In genomic region chr12:81958351-81958750, GRCm38 (mm10) we compare ENCODE assay signal across 32 mouse cellular contexts.
DNase-seq lines count a peak whose midpoint lies in the region; ATAC-seq lines count a peak whose summit lies in the region.
"Had no signal": no experiment of that assay in that cellular context is flagged by ENCODE, and none has a peak within 500 bp of the region (broad histone marks: within the 10 kb centered on the region; RNA-seq: fewer than 3 reads in every experiment).

No protein-coding gene starts in this region.

- no peaks in the 10 kb centered on the region for H3K9me3 ChIP-seq in heart, embryonic 11.5 days (replicated peaks; ENCODE audit: control insufficient read depth, low read length)
- H3K9me3 ChIP-seq: embryonic facial prominence, embryonic 13.5 days; G1E; hindbrain, embryonic 10.5 days; hindbrain, embryonic 15.5 days; limb, embryonic 13.5 days; lung, embryonic 15.5 days; midbrain, embryonic 10.5 days; midbrain, embryonic 15.5 days; neural tube, embryonic 15.5 days had no signal

- H3K9ac ChIP-seq in heart, embryonic 11.5 days (ENCODE audit: low read depth, low read length), result no peak overlapping the region
- H3K9ac ChIP-seq: embryonic facial prominence, embryonic 13.5 days; hindbrain, embryonic 15.5 days; limb, embryonic 13.5 days; lung, embryonic 15.5 days; midbrain, embryonic 15.5 days; neural tube, embryonic 15.5 days had no signal

- no peaks in the 10 kb centered on the region for H3K27me3 ChIP-seq in heart, embryonic 11.5 days (ENCODE audit: control insufficient read depth, insufficient read depth, low read length)
- H3K27me3 ChIP-seq: embryonic facial prominence, embryonic 13.5 days; hindbrain, embryonic 15.5 days; limb, embryonic 13.5 days; lung, embryonic 15.5 days; midbrain, embryonic 15.5 days; neural tube, embryonic 15.5 days had no signal

- no peak overlapping the region for H3K4me2 ChIP-seq in heart, embryonic 11.5 days
- H3K4me2 ChIP-seq: embryonic facial prominence, embryonic 13.5 days; hindbrain, embryonic 15.5 days; limb, embryonic 13.5 days; liver, embryonic 11.5 days; lung, embryonic 15.5 days; midbrain, embryonic 15.5 days; neural tube, embryonic 15.5 days had no signal

- no peak for ATAC-seq in heart, embryonic 11.5 days (replicated peaks; ENCODE audit: insufficient number of reproducible peaks, low FRiP score, low TSS enrichment)
- ATAC-seq: forebrain, embryonic 16.5 days; inflammation-experienced regulatory T-cells, adult 6 months; midbrain, embryonic 15.5 days had no signal

- H3K4me1 ChIP-seq in heart, embryonic 11.5 days (ENCODE audit: control insufficient read depth, insufficient read depth, low read length), result no peaks in the 10 kb centered on the region
- H3K4me1 ChIP-seq: embryonic facial prominence, embryonic 13.5 days; hindbrain, embryonic 10.5 days; hindbrain, embryonic 15.5 days; limb, embryonic 13.5 days; lung, embryonic 15.5 days; midbrain, embryonic 10.5 days; midbrain, embryonic 15.5 days had no signal

- no peaks in the 10 kb centered on the region for H3K36me3 ChIP-seq in heart, embryonic 11.5 days (ENCODE audit: control insufficient read depth, insufficient read depth, low read length)
- H3K36me3 ChIP-seq: G1E; midbrain, embryonic 15.5 days had no signal

- H3K4me3 ChIP-seq in heart, embryonic 11.5 days (ENCODE audit: low read depth, low read length), result no peak overlapping the region
- H3K4me3 ChIP-seq: embryonic facial prominence, embryonic 13.5 days; heart, adult 2 months; hindbrain, embryonic 10.5 days; hindbrain, embryonic 15.5 days; layer of hippocampus, adult 2 months; left cerebral cortex, adult 2 months; limb, embryonic 13.5 days; lung, embryonic 15.5 days; midbrain, embryonic 10.5 days; midbrain, embryonic 15.5 days; neural tube, embryonic 15.5 days had no signal

- no peak overlapping the region for H3K27ac ChIP-seq in heart, embryonic 11.5 days (ENCODE audit: low read depth, low read length)
- H3K27ac ChIP-seq: embryonic facial prominence, embryonic 13.5 days; heart, adult 2 months; hindbrain, embryonic 10.5 days; hindbrain, embryonic 15.5 days; layer of hippocampus, adult 2 months; left cerebral cortex, adult 2 months; limb, embryonic 13.5 days; lung, embryonic 15.5 days; midbrain, embryonic 10.5 days; midbrain, embryonic 15.5 days; neural tube, embryonic 15.5 days; stomach, postnatal 0 days had no signal

- peak; percentile 47 for DNase-seq in adrenal gland, adult 2 months
- DNase-seq in adrenal gland, postnatal 4 days (ENCODE audit: low spot score in 2 of 2), result no peak
- DNase-seq in heart, adult 18-20 months, result peak; percentile 48 to 49
- peak; percentile 20 for DNase-seq in adrenal gland, postnatal 25 days
- DNase-seq in heart, postnatal 4 days, result peak; percentile 39
- no peak for DNase-seq in right cerebral cortex, postnatal 14 days
- DNase-seq: cerebellum, adult 18-20 months; cerebellum, postnatal 10 days; gastrocnemius, postnatal 14 days; kidney, adult 2 months; kidney, postnatal 36 days; retina, postnatal 1 day; right cerebral cortex, postnatal 4 days; thymus, adult 18-20 months; thymus, postnatal 25 days had no signal

- WGBS in heart, embryonic 11.5 days (ENCODE audit: insufficient replicate concordance), result 78% methylated on average over 4 of the region's 4 CpGs

Comparison
In these comparisons a context has a peak if more than half of its experiments do, and no peak if none do; other contexts are left out.
1. DNase-seq: peak in adrenal gland, adult 2 months (single experiment), heart, adult 18-20 months (2 of 2), adrenal gland, postnatal 25 days (single experiment) and heart, postnatal 4 days (single experiment); none in adrenal gland, postnatal 4 days (0 of 2) and right cerebral cortex, postnatal 14 days (single experiment).